Mouse (Mus musculus) CH12.LX (cell line): ENCODE data around the gene Kif26b. TPM values are rescaled to one million over a fixed set of nuclear protein-coding genes. Genes with fewer than 3 reads are reported as not detected.
A peak's percentile ranks its signal among the peaks of the same experiment; 100 is the strongest.

Source experiments
- DNase-seq: peaks from one replicate; pipeline ENCODE4 v3.0.0-alpha.2; 2013; ENCODE audit errors: extremely low read depth
- H3K27ac ChIP-seq: 2 replicates; pipeline ENCODE4 v1.5.1; 2012; ENCODE audit warnings: low read depth, mild to moderate bottlenecking, control low read depth, moderate library complexity; ENCODE audit not compliant: insufficient read depth
- H3K27me3 ChIP-seq: replicated peaks from 2 replicates; pipeline ENCODE3; 2012; ENCODE audit warnings: inconsistent platforms
- H3K36me3 ChIP-seq, 2 experiments: replicated peaks in 1 of 2; 2 replicates each; pipeline versions ENCODE3 to v1.6.1; 2012; ENCODE audit warnings: inconsistent platforms in 1 of 2, low read length in 1 of 2, mild to moderate bottlenecking in 1 of 2, mixed read lengths in 1 of 2, moderate library complexity in 1 of 2; ENCODE audit not compliant: control insufficient read depth in 1 of 2, insufficient read depth in 1 of 2
- H3K4me1 ChIP-seq, 2 experiments: 2 replicates each; pipeline ENCODE4 v1.6.1; 2012; ENCODE audit warnings: inconsistent platforms in 1 of 2, moderate library complexity in 1 of 2; ENCODE audit not compliant: insufficient read depth in 2 of 2, control insufficient read depth in 1 of 2
- H3K4me2 ChIP-seq: 2 replicates; pipeline ENCODE4 v1.6.1; 2012; ENCODE audit warnings: low read depth, mild to moderate bottlenecking, control low read depth; ENCODE audit not compliant: poor library complexity, insufficient read depth, severe bottlenecking
- H3K4me3 ChIP-seq, 3 experiments: fragments of 150-350 bp in 1 of 3; sonication (generic) in 1 of 3; replicated peaks in 1 of 3; 2 replicates each; pipeline versions ENCODE3 to v1.5.1; 2011 to 2012; ENCODE audit warnings: low read depth in 2 of 3, low read length in 2 of 3, mild to moderate bottlenecking in 2 of 3, moderate library complexity in 2 of 3, control low read depth in 1 of 3, improper control_type of control experiment in 1 of 3, inconsistent platforms in 1 of 3, mixed read lengths in 1 of 3; ENCODE audit not compliant: poor library complexity in 1 of 3
- H3K79me2 ChIP-seq: replicated peaks from 2 replicates; pipeline ENCODE4 v1.6.1; 2012; ENCODE audit warnings: mild to moderate bottlenecking, moderate library complexity; ENCODE audit not compliant: control insufficient read depth, poor library complexity, insufficient read depth, severe bottlenecking; ENCODE audit errors: extremely low read depth
- H3K9ac ChIP-seq: 2 replicates; pipeline ENCODE4 v1.6.1; 2012; ENCODE audit warnings: low read depth, mild to moderate bottlenecking, control low read depth, moderate library complexity; ENCODE audit not compliant: insufficient read depth
- H3K9me3 ChIP-seq: replicated peaks from 2 replicates; pipeline ENCODE3; 2012; ENCODE audit warnings: low read length, inconsistent platforms, mixed read lengths
- CHD2 ChIP-seq: IDR thresholded peaks from 2 replicates; pipeline ENCODE4 v1.6.1; 2011; ENCODE audit warnings: low read length, improper control_type of control experiment
- CTCF ChIP-seq, 2 experiments: IDR thresholded peaks in 1 of 2; conservative IDR thresholded peaks in 1 of 2; 2 replicates each; pipeline ENCODE4 v1.5.1; 2011 to 2012; ENCODE audit warnings: low read depth in 2 of 2, low read length in 2 of 2, improper control_type of control experiment in 1 of 2, inconsistent platforms in 1 of 2, mild to moderate bottlenecking in 1 of 2, moderate library complexity in 1 of 2
- E2F4 ChIP-seq: IDR thresholded peaks from 2 replicates; pipeline ENCODE4 v1.6.1; 2011; ENCODE audit warnings: low read depth, low read length, improper control_type of control experiment; ENCODE audit not compliant: insufficient replicate concordance
- EP300 ChIP-seq: IDR thresholded peaks from 2 replicates; pipeline ENCODE4 v1.6.1; 2011; ENCODE audit warnings: low read length, improper control_type of control experiment
- ETS1 ChIP-seq: conservative IDR thresholded peaks from 2 replicates; pipeline ENCODE4 v1.6.1; 2012; ENCODE audit warnings: low read depth, mild to moderate bottlenecking, inconsistent platforms, low read length, improper control_type of control experiment, moderate library complexity
- GABPA ChIP-seq: IDR thresholded peaks from 2 replicates; pipeline ENCODE4 v1.6.1; 2012; ENCODE audit warnings: low read depth, low read length, improper control_type of control experiment, inconsistent platforms; ENCODE audit not compliant: insufficient replicate concordance
- HCFC1 ChIP-seq: IDR thresholded peaks from 2 replicates; pipeline ENCODE4 v1.6.1; 2012; ENCODE audit warnings: low read depth, mild to moderate bottlenecking, inconsistent platforms, low read length, improper control_type of control experiment
- IRF4 ChIP-seq: IDR thresholded peaks from 2 replicates; pipeline ENCODE4 v1.6.1; 2014; ENCODE audit warnings: low read depth, mild to moderate bottlenecking, inconsistent platforms, low read length, improper control_type of control experiment
- JUN ChIP-seq: IDR thresholded peaks from 2 replicates; pipeline ENCODE4 v1.6.1; 2011; ENCODE audit warnings: low read depth, mild to moderate bottlenecking, low read length, improper control_type of control experiment, moderate library complexity; ENCODE audit not compliant: insufficient read depth
- JUND ChIP-seq: conservative IDR thresholded peaks from 2 replicates; pipeline ENCODE4 v1.6.1; 2011; ENCODE audit warnings: low read depth, low read length, improper control_type of control experiment
- MAFK ChIP-seq: IDR thresholded peaks from 2 replicates; pipeline ENCODE4 v1.6.1; 2011; ENCODE audit warnings: low read length, improper control_type of control experiment; ENCODE audit not compliant: insufficient replicate concordance
- MAZ ChIP-seq: IDR thresholded peaks from 2 replicates; pipeline ENCODE4 v1.6.1; 2012; ENCODE audit warnings: low read depth, mild to moderate bottlenecking, inconsistent platforms, low read length, improper control_type of control experiment, moderate library complexity
- MEF2A ChIP-seq: IDR thresholded peaks from 2 replicates; pipeline ENCODE4 v1.6.1; 2014; ENCODE audit warnings: low read depth, mild to moderate bottlenecking, inconsistent platforms, low read length, improper control_type of control experiment, borderline replicate concordance
- MXI1 ChIP-seq: IDR thresholded peaks from 2 replicates; pipeline ENCODE4 v1.6.1; 2011; ENCODE audit warnings: mild to moderate bottlenecking, low read depth, low read length, improper control_type of control experiment
- NELFE ChIP-seq: IDR thresholded peaks from 2 replicates; pipeline ENCODE4 v1.6.1; 2011; ENCODE audit warnings: low read depth, low read length, improper control_type of control experiment
- PAX5 ChIP-seq: IDR thresholded peaks from 2 replicates; pipeline ENCODE4 v1.6.1; 2012; ENCODE audit warnings: low read length, inconsistent platforms, mixed read lengths
- POLR2A ChIP-seq: IDR thresholded peaks from 2 replicates; pipeline ENCODE4 v1.6.1; 2011; ENCODE audit warnings: low read depth, mild to moderate bottlenecking, improper control_type of control experiment, low read length
- RAD21 ChIP-seq: IDR thresholded peaks from 2 replicates; pipeline ENCODE4 v1.6.1; 2011; ENCODE audit warnings: low read depth, mild to moderate bottlenecking, low read length, improper control_type of control experiment, moderate library complexity
- SIN3A ChIP-seq: IDR thresholded peaks from 2 replicates; pipeline ENCODE4 v1.6.1; 2012; ENCODE audit warnings: low read length, improper control_type of control experiment, inconsistent platforms
- SMC3 ChIP-seq: IDR thresholded peaks from 2 replicates; pipeline ENCODE4 v1.6.1; 2011; ENCODE audit warnings: low read depth, low read length, improper control_type of control experiment
- TBP ChIP-seq: conservative IDR thresholded peaks from 2 replicates; pipeline ENCODE4 v1.6.1; 2011; ENCODE audit warnings: low read depth, low read length, improper control_type of control experiment
- TCF12 ChIP-seq: IDR thresholded peaks from 2 replicates; pipeline ENCODE4 v1.6.1; 2014; ENCODE audit warnings: low read depth, mild to moderate bottlenecking, inconsistent platforms, low read length, improper control_type of control experiment
- UBTF ChIP-seq: IDR thresholded peaks from 2 replicates; pipeline ENCODE4 v1.6.1; 2012; ENCODE audit warnings: low read depth, mild to moderate bottlenecking, inconsistent platforms, low read length, improper control_type of control experiment, moderate library complexity
- ZC3H11A ChIP-seq: IDR thresholded peaks from 2 replicates; pipeline ENCODE4 v1.6.1; 2012; ENCODE audit warnings: low read depth, mild to moderate bottlenecking, inconsistent platforms, low read length, improper control_type of control experiment
- ZKSCAN1 ChIP-seq: IDR thresholded peaks from 2 replicates; pipeline ENCODE4 v1.6.1; 2012; ENCODE audit warnings: low read depth, inconsistent platforms, low read length, improper control_type of control experiment, borderline replicate concordance
- ZMIZ1 ChIP-seq: IDR thresholded peaks from 2 replicates; pipeline ENCODE4 v1.6.1; 2012; ENCODE audit warnings: low read depth, mild to moderate bottlenecking, inconsistent platforms, low read length, improper control_type of control experiment
- ZNF384 ChIP-seq: IDR thresholded peaks from 2 replicates; pipeline ENCODE4 v1.6.1; 2012; ENCODE audit warnings: low read depth, low read length, improper control_type of control experiment, inconsistent platforms
- dilution Hi-C: fragments of 300-500 bp; cut with MboI; formaldehyde crosslinking; loops from 2 replicates; pipeline ENCODE4 v1.14.3; 2020; ENCODE audit warnings: low sequenced_read_pairs; ENCODE audit not compliant: extremely low pct_unique_long_range_greater_than_20kb, extremely low pct_ligation_motif_present
- in situ Hi-C: fragments of 300-500 bp; cut with MboI; formaldehyde crosslinking; loops from 3 replicates; pipeline ENCODE4 v1.14.3; 2019; ENCODE audit warnings: low sequenced_read_pairs, low pct_ligation_motif_present, low pct_unique_long_range_greater_than_20kb, mixed read lengths
- polyA plus RNA-seq: library from polyadenylated mRNA; unstranded; fragments of >175 nt; gene quantifications from 2 replicates; pipeline ENCODE4 v1.2.1, GENCODE M21; 2012; ENCODE audit warnings: low read depth; ENCODE audit not compliant: insufficient read length
- total RNA-seq, 2 experiments: library from RNA; depleted of rRNA; stranded (reverse); fragments of 300-350 nt in 1 of 2; fragments of >200 nt in 1 of 2; gene quantifications; 2 replicates each; pipeline ENCODE4 v1.2.3; 2012 to 2014

The Kif26b gene
- total and polyA plus RNA-seq, 3 experiments = 0.09 TPM; not detected in 2

DNA sequence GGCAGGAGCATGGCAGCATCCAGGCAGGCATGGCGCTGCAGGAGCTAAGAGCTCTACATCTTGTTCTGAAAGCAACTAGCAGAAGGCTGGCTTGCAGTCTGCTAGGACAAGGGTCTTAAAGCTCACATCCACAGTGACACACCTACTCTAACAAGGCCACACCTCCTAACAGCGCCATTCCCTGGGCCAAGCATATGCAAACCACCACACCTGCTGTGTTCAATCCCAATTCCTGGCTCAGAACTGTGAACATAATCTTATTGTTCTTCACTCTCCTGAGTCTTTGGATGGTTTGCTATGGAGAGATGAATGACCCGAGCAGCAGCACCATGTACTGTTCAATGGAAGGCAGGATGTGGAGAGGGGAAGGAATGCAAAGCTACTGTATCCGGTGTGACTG lies 429.7 kb downstream of the Kif26b start:
- Histone ChIP-seq H3K9me3 (no peaks in the 10 kb centered on the region), H3K36me3 (no peaks in the 10 kb centered on the region), H3K4me2 (no peak overlapping the region), H3K27ac (no peak overlapping the region), H3K79me2 (no peaks in the 10 kb centered on the region), H3K4me1 (no peaks in the 10 kb centered on the region), H3K27me3 (no peaks in the 10 kb centered on the region), H3K4me3 (no peak overlapping the region), H3K9ac (no peak overlapping the region)
- dilution Hi-C loops (no loop called here), in situ Hi-C loops (no loop called here)
- TF ChIP-seq ZMIZ1 (no peak), JUN (no peak), UBTF (no peak), POLR2A (no peak), ZNF384 (no peak), SIN3A (no peak), HCFC1 (no peak)
- no peak for DNase-seq

GRCm38 (mm10) chr1:178960015-178960559 lies 431.2 kb downstream of the Kif26b start:
- in situ Hi-C loops (no loop called here), dilution Hi-C loops (no loop called here)
- DNase-seq = peak; percentile 62

DNA sequence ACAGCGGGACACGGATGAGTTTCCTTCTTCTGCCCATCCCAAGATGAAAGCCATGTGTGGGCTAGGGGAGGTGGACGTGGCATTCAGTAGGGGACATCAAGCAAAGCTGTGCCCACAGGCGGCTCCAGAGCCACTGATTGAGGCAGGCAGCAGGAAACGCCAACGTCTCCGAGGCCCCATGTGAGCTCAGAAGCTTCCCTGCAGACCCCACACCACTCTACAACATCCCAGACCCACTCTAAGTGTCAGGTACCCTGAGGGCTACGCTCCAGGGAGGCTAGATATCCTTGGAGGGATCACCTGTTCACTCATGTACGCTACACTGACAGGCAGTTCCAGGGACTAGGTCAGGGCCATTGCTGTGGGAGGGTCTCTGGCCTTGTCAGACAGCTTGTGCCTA lies 432.7 kb downstream of the Kif26b start:
- dilution Hi-C loops = no loop called here

More at GRCm38 (mm10) chr1:178960015-178960559, 431.2 kb downstream of the Kif26b start:
- Histone ChIP-seq H3K9ac (no peak overlapping the region), H3K4me3 (no peak overlapping the region), H3K27me3 (no peaks in the 10 kb centered on the region), H3K36me3 (no peaks in the 10 kb centered on the region), H3K4me2 (no peak overlapping the region), H3K79me2 (no peaks in the 10 kb centered on the region), H3K4me1 (no peaks in the 10 kb centered on the region), H3K27ac (no peak overlapping the region), H3K9me3 (no peaks in the 10 kb centered on the region)
- TF ChIP-seq MEF2A (no peak), CTCF (conservative IDR thresholded peaks at IDR 0.05 in 1 of 2, IDR thresholded peaks at IDR 0.05 in 1 of 2; ENCODE audit: low read depth in 2 of 2, low read length in 2 of 2) (peak; percentile 69 to 70), GABPA (no peak), MAFK (no peak), JUND (no peak), ZC3H11A (no peak), ZMIZ1 (no peak), NELFE (no peak), ZNF384 (no peak), MXI1 (no peak), SMC3 (peak; percentile 69), RAD21 (peak; percentile 40), MAZ (no peak), TBP (no peak), HCFC1 (no peak)

More for the DNA sequence above, 432.7 kb downstream of the Kif26b start:
- peaks cover 0 to 4% of the 10 kb centered on the region in 2 experiments for H3K36me3 ChIP-seq
- H3K4me3 ChIP-seq = no peak overlapping the region
- TF ChIP-seq E2F4 = no peak
- no peak for TF ChIP-seq EP300
- TF ChIP-seq PAX5 = no peak
- no peak for TF ChIP-seq ZKSCAN1
- no peak for TF ChIP-seq TCF12
- no peak for TF ChIP-seq CTCF (conservative IDR thresholded peaks at IDR 0.05 in 1 of 2, IDR thresholded peaks at IDR 0.05 in 1 of 2; ENCODE audit: low read depth in 2 of 2, low read length in 2 of 2)
- no peak for TF ChIP-seq RAD21
- TF ChIP-seq CHD2 = no peak
- TF ChIP-seq IRF4 = no peak
- no peak for TF ChIP-seq ETS1
- no peak overlapping the region for H3K9ac ChIP-seq
- no peak overlapping the region for H3K27ac ChIP-seq
- no peak overlapping the region for H3K4me2 ChIP-seq
- no peak for DNase-seq
- H3K79me2 ChIP-seq = no peaks in the 10 kb centered on the region
- H3K9me3 ChIP-seq = no peaks in the 10 kb centered on the region
- in situ Hi-C loops = no loop called here
- no peaks in the 10 kb centered on the region for H3K4me1 ChIP-seq
- no peaks in the 10 kb centered on the region for H3K27me3 ChIP-seq
